Mouse (Mus musculus) left cerebral cortex, postnatal 14 days (tissue): ENCODE data around the gene Stx5a. TPM values are rescaled to one million over a fixed set of nuclear protein-coding genes. Genes with fewer than 3 reads are reported as not detected.
A peak's percentile ranks its signal among the peaks of the same experiment; 100 is the strongest.

Source experiments
- DNase-seq, 2 experiments: peaks; one replicate each; pipeline ENCODE4 v3.0.0; 2021 to 2022; ENCODE audit warnings: low spot score in 2 of 2, mixed read lengths in 1 of 2
- intact Hi-C: fragments of 180-260 bp; cut with DNase I; formaldehyde crosslinking; loops from one replicate; pipeline ENCODE4 v1.15.1; 2025
- long read RNA-seq, 2 experiments: library from polyadenylated mRNA; stranded (forward); transcript quantifications; one replicate each; pipeline ENCODE4 v2.0.0; 2021
- total RNA-seq, 2 experiments: library from RNA; stranded (reverse); gene quantifications; 2 replicates each; pipeline ENCODE4 v1.2.3; 2021

Gene Stx5a
- 10 to 100 TPM; 63.6 to 64.6 TPM for total RNA-seq
- long read RNA-seq, experiment 1, transcript Stx5a-202 (10 exons, 2,112 nt): minor isoform, 20 of 72 reads
- long read RNA-seq, experiment 1, transcript Stx5a-213 (11 exons, 2,251 nt): major isoform, 34 of 72 reads
- long read RNA-seq, experiment 1, partial matches to known transcripts: 4 of 72 reads
- long read RNA-seq, experiment 1, other reads (novel, unspliced or antisense): 11 of 72 reads
- long read RNA-seq, experiment 2, transcript Stx5a-209 (1 exons, 3,015 nt): minor isoform, 5 of 51 reads
- long read RNA-seq, experiment 2, transcript Stx5a-202 (10 exons, 2,112 nt): minor isoform, 11 of 51 reads
- long read RNA-seq, experiment 2, transcript Stx5a-213 (11 exons, 2,251 nt): major isoform, 22 of 51 reads
- long read RNA-seq, experiment 2, partial matches to known transcripts: 2 of 51 reads
- long read RNA-seq, experiment 2, other reads (novel, unspliced or antisense): 7 of 51 reads

DNA sequence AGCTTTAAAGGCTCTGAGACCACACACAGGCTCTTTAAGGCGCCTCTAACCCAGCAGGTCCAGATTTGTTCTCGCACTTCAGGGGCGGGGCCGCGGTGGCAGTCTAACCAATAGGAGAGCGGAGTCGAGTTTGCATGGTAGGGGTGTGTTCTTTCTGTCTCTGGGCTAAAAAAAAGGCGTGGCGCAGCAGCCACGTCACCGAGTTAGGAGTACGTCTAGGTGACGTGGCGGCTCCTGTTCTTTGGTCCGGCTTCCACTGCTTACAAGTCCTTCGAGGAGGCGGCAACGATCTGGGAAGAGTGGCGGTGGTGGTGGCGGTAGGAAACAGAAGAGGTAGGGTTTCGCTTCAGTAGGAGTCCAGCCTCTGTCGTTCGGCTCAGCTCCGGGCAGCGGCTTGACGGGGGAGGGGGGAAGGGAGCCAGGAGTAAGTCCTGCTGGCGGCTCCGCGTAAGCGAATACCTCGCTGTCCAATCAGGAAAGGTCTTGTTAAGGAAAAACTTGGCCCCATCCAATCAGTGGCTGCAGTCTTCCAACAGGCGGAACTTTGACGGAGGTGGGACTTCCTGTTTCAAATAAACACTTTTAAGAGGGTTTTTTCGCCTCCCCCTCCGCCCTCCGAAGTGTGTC lies at the start of gene Stx5a:
Gene Stx5a, plus strand, starts transcription at position 171 of the 627 bp plus-strand sequence.
- peak; percentile 94 to 98 for DNase-seq
- intact Hi-C loops: no loop called here

DNA sequence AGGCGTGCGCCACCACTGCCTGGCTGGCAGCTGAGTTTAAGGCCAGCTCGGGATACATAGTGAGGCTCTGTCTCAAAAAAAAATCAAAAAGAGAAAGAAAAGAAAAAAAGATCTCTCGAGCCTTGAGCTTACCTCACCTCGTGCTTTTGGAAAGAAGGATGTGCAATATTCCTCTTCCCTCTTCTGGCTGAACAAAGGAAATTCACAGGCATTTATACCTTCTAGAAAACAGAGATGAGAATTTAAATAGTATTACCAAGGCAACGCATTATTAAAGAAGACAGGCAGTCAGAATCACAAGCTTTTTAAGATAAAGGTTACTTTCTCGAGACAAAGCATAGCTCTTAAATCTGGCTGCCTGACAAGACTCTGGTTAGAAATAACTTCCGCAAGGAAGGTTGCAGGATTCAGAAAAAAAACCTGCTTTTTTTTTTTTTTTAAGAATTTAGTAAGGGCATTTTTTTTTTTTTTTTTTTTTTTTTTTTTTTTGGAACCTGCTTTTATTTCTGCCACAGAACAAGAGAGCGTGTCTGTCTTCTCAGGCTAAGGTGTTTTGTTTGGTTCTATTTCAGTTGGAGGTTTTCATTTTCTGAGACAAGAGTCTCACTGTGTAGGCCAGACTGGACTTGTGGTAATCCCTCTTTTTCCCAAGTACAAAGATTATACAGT lies 49.2 kb upstream of the Stx5a start:
- no peak for DNase-seq
- intact Hi-C loops: no loop called here

DNA sequence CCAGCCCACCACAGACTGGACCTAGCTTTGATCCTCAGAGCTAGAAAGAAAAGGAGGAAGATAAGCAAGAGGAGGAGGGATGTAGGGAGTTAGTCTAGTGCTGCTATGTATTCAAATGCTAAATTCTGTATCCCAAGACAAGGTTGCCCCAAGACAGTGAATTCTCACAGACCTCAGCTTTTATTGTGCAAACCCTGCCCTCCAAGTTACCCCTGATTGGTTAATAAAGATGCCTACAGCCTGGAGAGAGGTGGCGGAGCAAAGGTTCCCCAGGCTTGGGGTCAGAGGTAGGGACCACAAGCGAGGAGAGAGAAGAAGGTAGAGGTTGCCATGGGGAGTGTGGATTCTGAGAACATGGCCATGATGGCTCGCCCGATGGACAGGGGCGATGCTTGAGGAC lies 48.5 kb upstream of the Stx5a start:
- intact Hi-C loops: no loop called here

DNA sequence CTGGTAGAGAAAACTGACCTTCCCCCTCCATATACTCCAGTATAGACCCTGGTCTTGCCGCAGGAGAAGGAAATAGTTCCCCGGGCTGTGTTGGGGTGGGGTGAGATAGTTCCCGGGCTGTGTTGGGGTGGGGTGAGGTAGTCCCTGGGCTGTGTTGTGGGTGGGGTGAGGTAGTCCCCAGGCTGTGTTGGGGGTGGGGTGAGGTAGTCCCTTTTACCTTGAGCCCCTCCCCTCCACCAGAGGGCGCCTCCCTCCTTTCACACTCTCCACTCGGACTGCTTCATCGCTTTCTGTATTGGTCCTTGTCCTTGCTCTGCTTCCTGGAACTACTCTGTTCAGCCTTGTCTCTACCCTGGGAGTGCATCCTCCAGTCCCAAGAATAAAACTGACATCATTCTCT lies 45.9 kb upstream of the Stx5a start:
- no peak for DNase-seq
- intact Hi-C loops: no loop called here

More for the DNA sequence above, 48.5 kb upstream of the Stx5a start:
- no peak for DNase-seq

DNA sequence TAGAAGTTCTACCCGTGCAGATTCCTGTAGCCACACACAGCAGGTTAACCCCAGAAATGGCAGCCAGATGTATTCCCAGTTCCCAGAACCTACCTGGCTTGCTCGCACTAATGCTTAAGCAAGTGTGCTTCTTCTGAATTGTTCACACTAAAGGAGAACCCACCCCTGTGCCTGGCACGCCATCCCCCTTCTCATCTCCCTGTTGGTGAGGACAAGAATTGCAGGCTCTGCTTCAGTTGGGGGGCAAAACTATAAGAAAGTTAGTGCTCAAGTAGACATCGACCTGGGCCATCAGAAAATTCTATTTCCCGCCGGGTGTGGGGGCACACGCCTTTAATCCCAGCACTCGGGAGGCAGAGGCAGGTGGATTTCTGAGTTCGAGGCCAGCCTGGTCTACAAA lies 41.6 kb upstream of the Stx5a start:
- DNase-seq: no peak
- intact Hi-C loops: no loop called here

DNA sequence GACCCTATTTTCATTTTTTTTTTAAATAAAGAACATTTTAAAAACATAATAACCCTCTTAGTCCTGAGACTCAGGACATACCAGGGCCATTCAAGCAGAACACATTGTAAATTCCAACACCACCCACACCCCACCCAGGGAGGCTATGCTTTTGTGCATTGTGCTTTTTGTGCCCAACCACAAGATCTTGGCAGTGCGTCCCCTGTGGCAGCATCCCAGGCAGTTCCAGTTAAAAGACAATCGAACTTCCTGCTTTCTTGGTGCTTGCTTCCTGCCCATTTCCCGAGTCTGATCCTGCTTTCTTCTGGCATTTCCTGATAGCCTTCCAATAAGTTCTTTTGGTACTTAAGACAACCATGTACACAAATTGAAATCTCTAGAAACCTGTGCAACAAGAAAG lies 38.8 kb upstream of the Stx5a start:
- intact Hi-C loops: no loop called here
- no peak for DNase-seq

DNA sequence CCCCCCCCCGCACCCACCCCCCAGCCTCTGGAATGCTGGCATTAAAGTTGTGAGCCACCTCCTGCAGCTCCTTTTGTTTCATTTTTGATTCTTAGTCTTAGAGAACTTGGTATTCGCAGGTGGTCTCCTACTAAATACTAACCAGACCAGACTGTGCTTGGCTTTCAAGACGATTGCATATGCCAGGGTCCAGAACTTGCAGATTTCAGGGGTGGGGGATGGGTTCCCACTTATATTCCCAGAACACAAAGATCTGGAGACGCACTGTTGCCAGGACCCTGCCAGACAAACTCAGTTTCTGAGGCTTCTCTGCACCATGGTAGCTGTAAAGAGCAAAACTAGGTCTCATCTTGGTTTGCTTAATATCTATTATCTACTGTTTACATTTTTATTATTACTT lies 37.6 kb upstream of the Stx5a start:
- DNase-seq: no peak
- intact Hi-C loops: no loop called here

DNA sequence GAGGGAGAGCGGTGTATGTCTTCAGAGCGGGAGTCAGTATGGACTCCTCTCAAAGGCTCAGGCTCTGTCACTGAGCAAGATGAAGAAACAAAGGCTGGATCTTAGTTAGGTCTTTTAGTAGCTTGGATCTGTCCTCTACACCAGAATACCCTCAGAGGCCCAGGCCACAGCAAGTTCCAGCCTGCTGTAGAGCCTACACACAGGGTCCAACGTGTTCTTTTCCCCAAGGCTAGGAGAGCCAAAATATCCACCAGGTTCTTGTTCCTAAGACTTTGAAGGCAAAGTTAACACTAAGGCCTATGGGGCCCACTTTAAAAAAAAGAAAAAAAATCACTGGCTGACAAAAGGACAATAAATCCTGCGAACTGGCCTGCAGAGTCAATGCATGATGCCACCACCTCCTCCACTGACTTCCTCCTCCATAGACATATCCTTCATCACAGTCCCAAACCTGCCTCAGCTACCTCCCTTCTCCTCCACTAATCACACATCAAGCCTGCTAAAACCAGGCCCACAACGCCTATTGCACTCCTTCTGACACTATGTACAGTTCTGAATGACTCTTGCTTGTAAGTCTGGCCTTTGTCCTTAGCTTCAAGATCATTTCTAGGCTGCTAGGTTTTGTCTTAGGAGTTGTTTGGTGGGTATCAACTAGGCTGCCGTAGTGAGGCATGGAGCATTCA lies 36.0 kb upstream of the Stx5a start:
- no peak for DNase-seq
- intact Hi-C loops: no loop called here

DNA sequence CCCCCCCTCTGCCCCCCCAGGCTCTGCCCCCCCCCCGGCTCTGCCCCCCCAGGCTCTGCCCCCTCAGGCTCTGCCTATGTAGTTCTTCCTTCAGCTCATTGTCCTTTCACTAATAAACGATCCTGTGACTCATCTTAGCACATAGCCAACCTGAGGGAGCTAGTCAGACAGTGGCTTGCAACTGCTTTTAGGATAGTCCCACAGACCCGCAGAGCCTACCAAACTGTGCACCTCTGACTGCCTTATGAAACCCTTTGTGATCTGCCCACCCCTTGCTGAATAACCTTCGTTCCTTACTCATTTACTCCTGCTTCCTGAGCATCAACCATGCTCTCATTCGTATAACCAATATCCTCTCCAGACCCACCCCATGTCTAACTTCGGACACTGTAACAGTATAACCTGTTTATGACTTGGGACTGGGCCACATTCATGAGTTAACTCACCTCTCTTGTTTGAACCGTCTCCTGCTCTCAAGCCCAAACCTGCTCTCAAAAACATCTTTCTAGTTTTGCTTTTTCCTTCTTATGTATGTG lies 35.0 kb upstream of the Stx5a start:
- intact Hi-C loops: no loop called here
- DNase-seq: no peak

DNA sequence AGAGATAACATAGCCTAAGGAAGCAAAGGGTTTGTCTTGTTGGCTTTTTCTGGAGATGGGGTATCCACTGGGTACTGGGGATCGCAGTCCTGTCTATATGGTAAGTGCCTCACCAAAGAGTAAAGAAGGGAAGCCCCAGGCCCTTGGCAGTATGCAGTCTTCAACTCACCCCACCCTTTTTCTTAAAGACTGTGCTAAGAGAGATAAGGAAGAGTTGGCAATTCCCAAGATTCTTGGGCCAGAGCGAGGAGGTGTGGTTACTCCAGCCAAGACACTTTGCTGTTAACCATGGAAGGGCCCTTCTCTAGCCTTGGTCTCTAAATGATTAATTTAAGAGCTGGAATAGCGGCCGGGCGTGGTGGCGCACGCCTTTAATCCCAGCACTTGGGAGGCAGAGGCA lies 34.3 kb upstream of the Stx5a start:
- no peak for DNase-seq
- intact Hi-C loops: no loop called here

DNA sequence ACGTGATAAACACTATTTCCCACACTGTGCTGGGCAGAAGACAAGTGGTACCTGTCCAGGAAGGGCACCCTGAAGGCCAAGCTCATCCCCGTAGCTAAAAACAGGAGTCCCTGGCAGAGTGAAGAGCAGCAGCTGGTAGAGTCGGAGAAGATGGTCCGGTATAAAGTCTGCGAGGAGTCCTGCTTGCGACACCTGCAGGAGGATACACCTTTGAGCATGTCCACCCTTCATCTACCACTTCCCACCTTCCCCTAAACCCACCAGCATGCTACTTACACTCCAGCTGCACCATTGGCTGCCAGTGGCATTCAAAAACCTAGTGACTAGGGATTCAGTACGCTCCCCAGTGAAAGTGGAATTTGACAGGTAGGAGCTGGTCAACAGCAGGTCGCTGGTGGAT lies 32.3 kb upstream of the Stx5a start:
- no peak for DNase-seq
- intact Hi-C loops: no loop called here

DNA sequence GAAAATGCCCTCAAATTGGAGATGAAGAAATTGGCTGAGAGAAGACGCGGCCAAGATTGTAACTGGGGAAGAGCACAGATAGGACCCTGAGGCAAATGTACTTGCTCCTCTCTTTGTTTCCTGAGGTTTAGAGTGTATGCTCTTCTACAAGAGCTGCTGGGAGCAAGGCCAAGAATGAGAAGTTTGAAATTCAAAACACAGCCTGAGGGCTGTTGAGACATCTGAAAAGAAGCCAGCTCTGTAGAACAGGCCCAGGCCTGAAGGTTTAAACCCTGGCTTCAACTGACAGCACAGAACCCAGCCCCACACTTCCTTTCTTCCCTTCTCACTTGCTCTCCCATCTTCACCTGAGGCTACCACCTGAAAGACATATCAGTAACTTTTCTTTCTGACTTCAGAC lies 31.2 kb upstream of the Stx5a start:
- intact Hi-C loops: no loop called here
- no peak for DNase-seq

DNA sequence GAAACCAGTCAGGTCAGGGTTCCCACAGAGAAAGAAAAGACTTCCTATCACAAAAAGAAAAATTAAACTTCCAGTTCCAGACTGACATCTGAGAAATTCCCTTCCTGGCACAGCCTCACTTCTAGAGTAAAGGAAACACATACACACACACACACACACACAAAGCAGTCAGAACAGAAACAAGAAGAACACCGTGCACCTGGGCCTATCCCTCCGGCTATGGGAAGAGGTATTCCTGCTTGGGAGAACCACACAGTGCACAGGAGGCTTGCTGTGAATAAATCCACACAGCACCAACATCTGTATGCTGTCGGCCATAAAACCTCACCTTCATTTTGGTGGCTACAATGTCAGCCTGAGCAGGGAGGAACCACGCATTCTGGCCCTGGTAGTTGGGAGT lies 29.7 kb upstream of the Stx5a start:
- DNase-seq: no peak
- intact Hi-C loops: no loop called here

DNA sequence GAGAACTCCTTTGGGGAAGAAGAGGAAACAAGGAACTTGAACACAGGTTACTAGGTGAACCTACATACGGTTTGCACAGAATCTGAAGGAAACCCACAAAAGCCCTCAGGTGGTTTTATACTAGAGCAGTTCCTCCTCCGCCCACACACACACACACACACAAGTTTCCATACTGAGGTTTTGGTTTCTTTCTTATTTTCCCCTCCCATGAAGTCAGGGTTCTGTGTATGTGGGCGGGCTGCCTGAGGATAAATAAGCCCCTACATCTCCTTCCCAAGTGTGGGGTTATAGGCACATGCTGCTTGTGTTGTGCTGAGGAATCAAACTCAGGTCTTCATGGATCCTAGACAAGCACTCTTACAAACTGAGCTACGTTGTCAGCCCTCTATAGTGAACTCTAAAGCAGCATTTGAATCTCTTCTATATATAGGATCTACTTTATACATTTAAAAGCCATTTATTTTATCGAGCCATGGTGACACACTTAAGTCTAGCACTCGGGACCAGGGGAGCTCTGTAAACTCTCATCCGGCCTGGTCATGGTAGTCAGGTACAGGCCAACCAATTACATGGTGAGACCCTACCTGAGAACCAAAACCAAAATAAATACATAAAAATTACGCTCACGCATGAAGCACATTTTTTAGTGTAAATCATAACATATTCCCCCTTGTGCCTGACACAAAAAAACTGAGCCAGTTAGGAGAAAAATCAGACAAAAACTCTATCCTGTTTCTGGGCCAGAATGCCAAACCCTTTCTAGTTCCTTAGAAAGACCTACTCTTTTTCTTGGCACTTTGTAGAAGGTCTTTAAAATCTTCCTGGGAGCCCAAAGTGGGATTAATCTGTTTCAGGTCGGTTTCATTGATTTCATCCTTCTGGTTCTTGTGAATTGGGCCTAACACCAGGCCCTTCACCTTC lies 29.0 kb upstream of the Stx5a start:
- intact Hi-C loops: no loop called here
- DNase-seq: no peak

DNA sequence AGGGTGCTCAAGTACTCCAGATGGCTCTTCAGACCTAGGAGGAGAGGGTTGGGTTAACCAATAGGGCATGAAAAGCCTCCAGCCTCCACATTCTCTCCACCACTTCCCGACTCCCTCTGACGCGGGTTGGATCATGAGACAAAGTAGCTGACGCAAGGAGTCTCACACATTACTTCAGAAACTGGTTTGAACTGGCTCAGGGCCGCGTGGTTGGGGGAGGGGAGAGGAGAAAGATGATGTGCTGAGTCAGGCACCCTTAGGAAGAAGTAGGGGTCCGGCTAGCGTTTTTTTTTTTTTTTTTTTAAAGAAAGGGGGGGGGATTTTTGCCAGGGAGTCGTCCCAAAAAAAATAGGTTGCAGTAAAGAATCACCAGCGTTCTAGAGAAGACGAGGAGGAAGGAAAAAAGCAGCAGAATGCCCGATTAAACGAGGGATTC lies 28.3 kb upstream of the Stx5a start:
- DNase-seq: peak; percentile 71 to 92
- intact Hi-C loops: no loop called here

DNA sequence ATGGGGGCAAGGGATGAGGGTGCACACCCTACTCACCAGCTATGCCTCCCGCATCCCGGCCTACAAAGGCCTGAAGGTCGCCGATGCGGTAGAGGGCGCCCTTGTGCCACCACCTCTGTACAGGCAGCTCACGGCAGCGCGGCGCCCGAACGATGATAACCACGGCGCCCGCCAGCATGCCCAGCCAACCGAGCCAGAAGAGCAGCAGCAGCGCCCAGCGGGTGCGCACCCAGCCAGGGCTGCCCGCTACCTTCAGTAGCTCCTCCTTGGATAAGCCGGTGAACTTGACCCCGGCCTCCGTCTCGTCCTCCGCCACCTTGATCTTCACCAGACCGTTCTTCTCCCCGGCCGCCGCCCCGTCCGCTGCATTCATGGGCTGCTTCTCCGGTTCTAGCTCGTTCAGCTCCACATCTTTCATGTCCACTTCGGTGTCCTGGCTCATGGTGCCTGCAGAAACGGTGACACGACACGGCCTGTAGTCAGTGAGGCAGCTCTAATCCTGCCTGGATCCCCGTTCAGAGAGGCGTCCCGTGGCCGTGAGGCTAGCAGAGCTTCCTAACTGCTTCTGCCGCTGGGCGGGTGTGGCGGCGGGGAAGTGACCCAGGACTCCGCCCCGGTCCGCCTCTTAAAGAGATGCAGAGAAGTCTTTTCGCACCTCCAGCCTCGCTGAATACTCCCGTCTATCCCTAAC lies 27.8 kb upstream of the Stx5a start:
- peak; percentile 95 to 96 for DNase-seq
- intact Hi-C loops: no loop called here

DNA sequence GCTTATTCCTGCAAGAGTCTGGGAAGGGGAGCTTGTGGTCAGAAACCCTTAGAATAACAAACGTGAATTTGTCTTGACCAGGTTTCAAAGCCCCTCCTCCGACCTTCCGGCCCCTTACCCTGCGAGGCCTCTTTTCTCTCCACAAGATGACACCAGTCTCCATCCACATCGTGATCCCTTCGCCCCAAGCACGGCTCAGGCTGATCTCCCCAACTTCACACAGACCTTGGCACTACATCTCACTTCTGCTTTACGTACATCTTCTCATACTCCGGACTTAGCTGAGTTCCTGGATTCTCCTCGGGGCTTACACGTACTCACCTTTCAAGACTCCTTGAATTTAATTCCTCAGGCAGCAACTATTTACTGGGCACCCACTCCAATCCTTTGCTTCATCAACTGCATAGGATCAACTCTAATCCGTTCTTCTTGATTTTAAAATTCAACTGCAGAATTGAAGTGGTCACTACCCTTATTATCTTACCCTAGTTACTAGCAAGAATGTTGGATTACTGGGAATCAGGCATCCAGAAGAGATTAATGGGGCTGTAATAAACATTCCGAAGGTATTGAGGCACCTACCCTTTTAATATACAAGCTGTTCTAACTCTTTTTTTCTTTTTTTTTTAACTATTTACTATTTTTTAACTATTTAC lies 27.1 kb upstream of the Stx5a start:
- intact Hi-C loops: no loop called here
- DNase-seq: no peak
